Mouse (Mus musculus) CH12F3 (cell line): ENCODE results near the gene Inha.

Source experiments
- in situ Hi-C: fragments of 300-500 bp; cut with MboI; formaldehyde crosslinking; loops from 2 replicates; pipeline ENCODE4 v1.14.3; 2020; ENCODE audit warnings: low sequenced_read_pairs

Gene Inha

GRCm38 (mm10) chr1:75555680-75556079 is 48.8 kb downstream of the Inha start:
- in situ Hi-C loops = no loop called here

DNA sequence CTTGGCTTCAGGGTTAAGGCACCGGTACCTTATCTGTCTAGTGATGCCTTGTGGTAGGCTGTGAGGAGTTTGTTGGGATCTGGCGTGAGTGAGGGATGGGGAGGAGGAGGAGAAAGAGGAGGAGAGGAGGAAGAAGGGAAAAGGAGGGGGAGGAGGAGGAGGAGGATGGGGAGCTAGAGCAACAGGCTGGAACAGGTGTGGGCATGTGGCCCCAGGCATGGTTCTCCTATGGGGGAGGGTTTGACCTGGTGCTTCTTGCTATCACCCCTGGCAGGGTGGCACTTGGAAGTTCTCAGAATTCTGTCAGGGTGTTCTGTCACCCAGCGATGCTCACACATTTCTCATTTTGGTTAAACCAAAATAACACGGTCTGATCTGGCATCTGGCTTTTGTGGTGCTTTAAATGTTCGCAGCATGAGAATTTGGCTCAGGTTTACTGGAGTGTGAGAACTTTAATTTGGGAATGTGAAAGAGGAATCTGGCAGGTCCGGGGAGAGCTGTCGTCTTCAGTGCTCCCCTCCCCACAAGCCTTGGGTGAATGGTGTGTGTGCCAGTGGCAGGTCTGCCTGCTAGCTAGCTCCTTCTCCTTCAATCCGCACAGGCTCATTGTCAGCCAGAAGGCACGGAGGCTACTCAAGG is 49.4 kb downstream of the Inha start:
- in situ Hi-C loops = no loop called here

- in situ Hi-C loops = no loop called here
Measured at GRCm38 (mm10) chr1:75557041-75557440, 50.2 kb downstream of the Inha start.

DNA sequence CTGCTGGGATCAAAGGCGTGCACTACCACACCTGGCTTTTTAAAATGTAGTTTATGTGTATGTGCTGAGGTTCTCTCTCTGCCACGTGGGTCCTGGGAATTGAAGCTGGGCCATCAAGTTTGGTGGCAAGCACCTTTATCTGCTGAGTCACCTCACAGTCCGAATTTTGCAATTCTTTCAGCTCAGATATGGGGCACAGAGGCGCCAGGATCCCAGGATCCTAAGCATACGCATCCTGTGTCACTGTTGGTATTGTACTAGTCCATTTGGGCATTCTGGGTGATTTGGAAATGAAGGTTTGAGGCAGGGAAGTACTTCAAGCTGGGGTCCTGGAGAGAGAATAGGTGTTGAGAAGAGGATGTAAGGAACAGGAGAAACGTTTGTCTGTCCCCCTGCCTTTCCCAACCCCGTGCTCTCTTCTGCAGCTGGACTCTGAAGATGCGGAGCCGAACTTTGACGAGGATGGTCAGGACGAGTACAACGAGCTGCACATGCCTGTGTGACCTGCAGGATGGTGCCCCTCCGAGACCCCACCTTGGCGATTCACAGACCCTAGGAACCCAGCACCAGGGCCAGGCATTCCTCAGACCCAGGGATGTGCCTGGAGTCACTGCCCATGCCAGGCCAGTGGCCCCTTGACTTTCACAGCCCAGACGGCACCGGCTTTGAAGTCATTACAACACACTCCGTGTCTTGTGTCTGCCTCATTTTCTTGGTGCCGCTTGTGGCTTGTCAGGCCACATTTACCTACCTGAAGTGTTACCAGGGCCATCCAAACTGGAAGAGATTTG is 51.7 kb downstream of the Inha start:
- in situ Hi-C loops = no loop called here

DNA sequence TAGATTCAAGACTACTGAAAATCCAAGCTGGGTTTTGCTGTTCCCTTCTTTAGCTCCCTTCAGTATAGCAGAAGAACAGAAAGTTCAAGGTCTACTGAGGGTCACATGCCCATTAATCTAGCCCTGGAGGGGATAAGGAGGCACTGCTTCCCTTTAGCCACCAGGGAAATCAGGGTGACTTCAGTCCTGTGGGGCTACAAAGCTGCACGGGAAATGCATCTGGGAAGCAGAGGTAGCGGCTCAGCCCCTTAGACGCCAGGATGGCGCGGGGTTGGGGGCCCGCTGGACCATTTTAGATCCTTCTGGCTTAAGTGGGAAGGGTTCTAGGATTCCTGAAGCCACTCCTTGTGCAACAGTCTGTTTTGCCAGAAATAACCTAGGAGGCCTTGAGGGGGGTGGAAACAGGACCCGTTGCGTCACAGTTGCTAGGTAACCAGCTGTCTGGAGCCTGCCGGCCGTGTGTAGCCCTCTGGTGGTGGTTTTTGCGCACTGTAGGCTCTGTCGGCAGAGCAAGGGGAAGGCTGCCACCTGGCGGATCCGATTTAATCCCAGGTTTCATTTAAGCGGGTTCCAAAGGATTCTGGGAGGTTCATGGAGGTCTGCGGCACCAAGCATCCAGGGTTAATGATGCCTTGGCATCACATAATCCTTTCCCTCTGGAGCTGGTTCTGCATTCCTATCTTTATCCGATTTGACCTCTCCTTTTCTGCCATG is 52.5 kb downstream of the Inha start:
- in situ Hi-C loops = no loop called here
